Mouse (Mus musculus): ENCODE measurements at regions not wholly inside any gene's neighbourhood (a gene's known extent, or its start where the extent isn't known, plus 50 kb on each side); places are given as distances from the start of the nearest gene placed in this dataset.
"Not testable (repeated sequence)": the region's sequence is repeated elsewhere in the genome, so short reads cannot be mapped to it uniquely, and the experiment has no call there.

- Histone ChIP-seq H3K4me3 (replicated peaks; ENCODE audit: control insufficient read depth, low read depth, low read length) (no peak overlapping the region), H3K27ac (ENCODE audit: control insufficient read depth, insufficient read depth, low read depth, low read length, poor library complexity) (no peak overlapping the region), H3K4me1 (ENCODE audit: control insufficient read depth, insufficient read depth, low read length) (no peaks in the 10 kb centered on the region)
- WGBS: 79% methylated on average over 3 of the region's 3 CpGs
- TF ChIP-seq CTCF (IDR thresholded peaks at IDR 0.05; ENCODE audit: control insufficient read depth, insufficient read depth, low read length) (no peak), POLR2A (IDR thresholded peaks at IDR 0.05; ENCODE audit: borderline replicate concordance, control insufficient read depth, low read depth, low read length) (no peak)
These were observed 706.4 kb upstream of the Rag2 start for GRCm38 (mm10) chr2:100918122-100918521.

- TF ChIP-seq POLR2A (IDR thresholded peaks at IDR 0.05; ENCODE audit: borderline replicate concordance, control insufficient read depth, low read depth, low read length): no peak
- no peak for TF ChIP-seq CTCF (IDR thresholded peaks at IDR 0.05; ENCODE audit: control insufficient read depth, insufficient read depth, low read length)
- H3K4me1 ChIP-seq (ENCODE audit: control insufficient read depth, insufficient read depth, low read length): no peaks in the 10 kb centered on the region
- 48% methylated on average over 1 of the region's 1 CpGs for WGBS
- no peak overlapping the region for H3K27ac ChIP-seq (ENCODE audit: control insufficient read depth, insufficient read depth, low read depth, low read length, poor library complexity)
- no peak overlapping the region for H3K4me3 ChIP-seq (replicated peaks; ENCODE audit: control insufficient read depth, low read depth, low read length)
These were observed 704.8 kb upstream of the Rag2 start for GRCm38 (mm10) chr2:100919537-100920212.

- H3K4me1 ChIP-seq (ENCODE audit: control insufficient read depth, insufficient read depth, low read length); H3K4me3 ChIP-seq (replicated peaks; ENCODE audit: control insufficient read depth, low read depth, low read length); H3K27ac ChIP-seq (ENCODE audit: control insufficient read depth, insufficient read depth, low read depth, low read length, poor library complexity): not testable (repeated sequence)
- WGBS: 42% methylated on average over 3 of the region's 3 CpGs
These were observed 675.9 kb upstream of the Rag2 start for GRCm38 (mm10) chr2:100948632-100949031.

- no peak for TF ChIP-seq CTCF (IDR thresholded peaks at IDR 0.05; ENCODE audit: control insufficient read depth, insufficient read depth, low read length)
- no peak for TF ChIP-seq POLR2A (IDR thresholded peaks at IDR 0.05; ENCODE audit: borderline replicate concordance, control insufficient read depth, low read depth, low read length)
- 73% methylated on average over 1 of the region's 1 CpGs for WGBS
- no peak overlapping the region for H3K4me3 ChIP-seq (replicated peaks; ENCODE audit: control insufficient read depth, low read depth, low read length)
- no peak overlapping the region for H3K27ac ChIP-seq (ENCODE audit: control insufficient read depth, insufficient read depth, low read depth, low read length, poor library complexity)
- no peaks in the 10 kb centered on the region for H3K4me1 ChIP-seq (ENCODE audit: control insufficient read depth, insufficient read depth, low read length)
These were observed 665.1 kb upstream of the Rag2 start for GRCm38 (mm10) chr2:100959412-100959811.

GRCm38 (mm10) chr2:100964584-100964983 lies 659.9 kb upstream of the Rag2 start:
- H3K4me1 ChIP-seq (ENCODE audit: control insufficient read depth, insufficient read depth, low read length): no peaks in the 10 kb centered on the region
- H3K4me3 ChIP-seq (replicated peaks; ENCODE audit: control insufficient read depth, low read depth, low read length): no peak overlapping the region
- TF ChIP-seq CTCF (IDR thresholded peaks at IDR 0.05; ENCODE audit: control insufficient read depth, insufficient read depth, low read length) (no peak), POLR2A (IDR thresholded peaks at IDR 0.05; ENCODE audit: borderline replicate concordance, control insufficient read depth, low read depth, low read length) (no peak)
- no peak overlapping the region for H3K27ac ChIP-seq (ENCODE audit: control insufficient read depth, insufficient read depth, low read depth, low read length, poor library complexity)
- 91% methylated on average over 2 of the region's 2 CpGs for WGBS

GRCm38 (mm10) chr2:100977202-100977601 lies 647.3 kb upstream of the Rag2 start:
- TF ChIP-seq CTCF (IDR thresholded peaks at IDR 0.05; ENCODE audit: control insufficient read depth, insufficient read depth, low read length) (no peak), POLR2A (IDR thresholded peaks at IDR 0.05; ENCODE audit: borderline replicate concordance, control insufficient read depth, low read depth, low read length) (no peak)
- Histone ChIP-seq H3K4me3 (replicated peaks; ENCODE audit: control insufficient read depth, low read depth, low read length) (no peak overlapping the region), H3K27ac (ENCODE audit: control insufficient read depth, insufficient read depth, low read depth, low read length, poor library complexity) (no peak overlapping the region), H3K4me1 (ENCODE audit: control insufficient read depth, insufficient read depth, low read length) (no peaks in the 10 kb centered on the region)

GRCm38 (mm10) chr2:100982362-100982761 lies 642.2 kb upstream of the Rag2 start:
- no peak overlapping the region for H3K4me3 ChIP-seq (replicated peaks; ENCODE audit: control insufficient read depth, low read depth, low read length)
- WGBS: 37% methylated on average over 1 of the region's 1 CpGs
- H3K4me1 ChIP-seq (ENCODE audit: control insufficient read depth, insufficient read depth, low read length): no peaks in the 10 kb centered on the region
- TF ChIP-seq POLR2A (IDR thresholded peaks at IDR 0.05; ENCODE audit: borderline replicate concordance, control insufficient read depth, low read depth, low read length) (no peak), CTCF (IDR thresholded peaks at IDR 0.05; ENCODE audit: control insufficient read depth, insufficient read depth, low read length) (no peak)
- H3K27ac ChIP-seq (ENCODE audit: control insufficient read depth, insufficient read depth, low read depth, low read length, poor library complexity): no peak overlapping the region

- TF ChIP-seq POLR2A (IDR thresholded peaks at IDR 0.05; ENCODE audit: borderline replicate concordance, control insufficient read depth, low read depth, low read length) (no peak), CTCF (IDR thresholded peaks at IDR 0.05; ENCODE audit: control insufficient read depth, insufficient read depth, low read length) (no peak)
- Histone ChIP-seq H3K4me1 (ENCODE audit: control insufficient read depth, insufficient read depth, low read length) (no peaks in the 10 kb centered on the region), H3K27ac (ENCODE audit: control insufficient read depth, insufficient read depth, low read depth, low read length, poor library complexity) (no peak overlapping the region), H3K4me3 (replicated peaks; ENCODE audit: control insufficient read depth, low read depth, low read length) (no peak overlapping the region)
- WGBS: 65% methylated on average over 3 of the region's 3 CpGs
These were observed 609.2 kb upstream of the Rag2 start for GRCm38 (mm10) chr2:101015353-101015752.

GRCm38 (mm10) chr2:101019384-101019783 lies 605.1 kb upstream of the Rag2 start:
- Histone ChIP-seq H3K4me1 (ENCODE audit: control insufficient read depth, insufficient read depth, low read length) (no peaks in the 10 kb centered on the region), H3K27ac (ENCODE audit: control insufficient read depth, insufficient read depth, low read depth, low read length, poor library complexity) (no peak overlapping the region), H3K4me3 (replicated peaks; ENCODE audit: control insufficient read depth, low read depth, low read length) (no peak overlapping the region)
- 42% methylated on average over 2 of the region's 2 CpGs for WGBS
- TF ChIP-seq POLR2A (IDR thresholded peaks at IDR 0.05; ENCODE audit: borderline replicate concordance, control insufficient read depth, low read depth, low read length): no peak
- no peak for TF ChIP-seq CTCF (IDR thresholded peaks at IDR 0.05; ENCODE audit: control insufficient read depth, insufficient read depth, low read length)

Data from bone marrow, adult 2 months (tissue).